Mouse (Mus musculus): ENCODE results near the gene Zhx3. TPM values are rescaled to one million over a fixed set of nuclear protein-coding genes. Genes with fewer than 3 reads are reported as not detected.

Zhx3 gene
- polyA plus RNA-seq, 1 experiment from 2014 or later, result 6.8 TPM

GRCm38 (mm10) chr2:160914656-160915055 is 41.9 kb upstream of the Zhx3 start:
- H3K4me2 ChIP-seq (ENCODE audit: low read length), result no peak overlapping the region
- peaks cover 50% of the 10 kb centered on the region for H3K27me3 ChIP-seq (ENCODE audit: control insufficient read depth, insufficient read depth, low read length)
- H3K9ac ChIP-seq (ENCODE audit: low read length), result no peak overlapping the region
- no peak overlapping the region for H3K4me3 ChIP-seq (ENCODE audit: control insufficient read depth in 1 of 2, insufficient read depth in 1 of 2, low read depth in 1 of 2, low read length in 2 of 2)
- H3K4me1 ChIP-seq (ENCODE audit: control insufficient read depth in 2 of 2, insufficient read depth in 2 of 2, low read length in 2 of 2), result peaks cover 10 to 20% of the 10 kb centered on the region in 2 experiments
- no peak for ATAC-seq (ENCODE audit: insufficient number of reproducible peaks, insufficient read depth, low FRiP score, low read depth)
- H3K27ac ChIP-seq (replicated peaks in 1 of 2; ENCODE audit: control insufficient read depth in 1 of 2, insufficient read depth in 1 of 2, low read depth in 2 of 2, low read length in 2 of 2), result no peak overlapping the region
- H3K9me3 ChIP-seq (ENCODE audit: control insufficient read depth, low read length), result no peaks in the 10 kb centered on the region
- H3K36me3 ChIP-seq (ENCODE audit: control insufficient read depth, insufficient read depth, low read length), result no peaks in the 10 kb centered on the region
- WGBS, result 74% methylated on average over 9 of the region's 9 CpGs

- Histone ChIP-seq H3K4me1 (ENCODE audit: control insufficient read depth in 2 of 2, insufficient read depth in 2 of 2, low read length in 2 of 2) (peaks cover 10 to 25% of the 10 kb centered on the region in 2 experiments), H3K4me3 (ENCODE audit: control insufficient read depth in 1 of 2, insufficient read depth in 1 of 2, low read depth in 1 of 2, low read length in 2 of 2) (peak within 1 kb of the TSS; percentile 54 to 55), H3K27ac (replicated peaks in 1 of 2; ENCODE audit: control insufficient read depth in 1 of 2, insufficient read depth in 1 of 2, low read depth in 2 of 2, low read length in 2 of 2) (no peak within 1 kb of the TSS), H3K4me2 (ENCODE audit: low read length) (peak within 1 kb of the TSS; percentile 96), H3K9me3 (ENCODE audit: control insufficient read depth, low read length) (no peaks in the 10 kb centered on the region), H3K36me3 (ENCODE audit: control insufficient read depth, insufficient read depth, low read length) (no peaks in the 10 kb centered on the region), H3K9ac (ENCODE audit: low read length) (peak within 1 kb of the TSS; percentile 67), H3K27me3 (ENCODE audit: control insufficient read depth, insufficient read depth, low read length) (peaks cover 68% of the 10 kb centered on the region)
- WGBS, result 1% methylated on average over 38 of the region's 46 CpGs
- peak; percentile 42; the same call in 1 of the 2 replicates for ATAC-seq (ENCODE audit: insufficient number of reproducible peaks, insufficient read depth, low FRiP score, low read depth)
Measured at GRCm38 (mm10) chr2:160912231-160912671, 39.5 kb upstream of the Zhx3 start, which contains the start of gene Emilin3. Gene Emilin3, minus strand, starts transcription at chr2:160912328.

GRCm38 (mm10) chr2:160911558-160912201 is 38.9 kb upstream of the Zhx3 start:
- WGBS, result 1% methylated on average over 49 of the region's 64 CpGs
- Histone ChIP-seq H3K9ac (ENCODE audit: low read length) (peak overlapping the region; percentile 67), H3K36me3 (ENCODE audit: control insufficient read depth, insufficient read depth, low read length) (no peaks in the 10 kb centered on the region), H3K4me3 (ENCODE audit: control insufficient read depth in 1 of 2, insufficient read depth in 1 of 2, low read depth in 1 of 2, low read length in 2 of 2) (peak overlapping the region; percentile 54 to 55), H3K4me1 (ENCODE audit: control insufficient read depth in 2 of 2, insufficient read depth in 2 of 2, low read length in 2 of 2) (peaks cover 10 to 25% of the 10 kb centered on the region in 2 experiments), H3K4me2 (ENCODE audit: low read length) (peak overlapping the region; percentile 96), H3K27me3 (ENCODE audit: control insufficient read depth, insufficient read depth, low read length) (peaks cover 68% of the 10 kb centered on the region), H3K27ac (replicated peaks in 1 of 2; ENCODE audit: control insufficient read depth in 1 of 2, insufficient read depth in 1 of 2, low read depth in 2 of 2, low read length in 2 of 2) (no peak overlapping the region), H3K9me3 (ENCODE audit: control insufficient read depth, low read length) (no peaks in the 10 kb centered on the region)
- 0 out of 2 replicates have a peak, but pooled peaks have one; percentile 5 for ATAC-seq (ENCODE audit: insufficient number of reproducible peaks, insufficient read depth, low FRiP score, low read depth)

GRCm38 (mm10) chr2:160910633-160911032 is 37.8 kb upstream of the Zhx3 start:
- Histone ChIP-seq H3K4me1 (ENCODE audit: control insufficient read depth in 2 of 2, insufficient read depth in 2 of 2, low read length in 2 of 2) (peaks cover 3 to 21% of the 10 kb centered on the region in 2 experiments), H3K27ac (replicated peaks in 1 of 2; ENCODE audit: control insufficient read depth in 1 of 2, insufficient read depth in 1 of 2, low read depth in 2 of 2, low read length in 2 of 2) (no peak overlapping the region), H3K4me2 (ENCODE audit: low read length) (no peak overlapping the region), H3K4me3 (ENCODE audit: control insufficient read depth in 1 of 2, insufficient read depth in 1 of 2, low read depth in 1 of 2, low read length in 2 of 2) (no peak overlapping the region), H3K36me3 (ENCODE audit: control insufficient read depth, insufficient read depth, low read length) (no peaks in the 10 kb centered on the region), H3K9ac (ENCODE audit: low read length) (no peak overlapping the region), H3K9me3 (ENCODE audit: control insufficient read depth, low read length) (no peaks in the 10 kb centered on the region), H3K27me3 (ENCODE audit: control insufficient read depth, insufficient read depth, low read length) (peaks cover 68% of the 10 kb centered on the region)
- no peak for ATAC-seq (ENCODE audit: insufficient number of reproducible peaks, insufficient read depth, low FRiP score, low read depth)
- WGBS, result 89% methylated on average over 5 of the region's 5 CpGs

- peaks cover 55% of the 10 kb centered on the region for H3K27me3 ChIP-seq (ENCODE audit: control insufficient read depth, insufficient read depth, low read length)
- WGBS, result 45% methylated on average over 18 of the region's 18 CpGs
- ATAC-seq (ENCODE audit: insufficient number of reproducible peaks, insufficient read depth, low FRiP score, low read depth), result no peak
Measured at GRCm38 (mm10) chr2:160908607-160909006, 35.8 kb upstream of the Zhx3 start.

GRCm38 (mm10) chr2:160906101-160906500 is 33.3 kb upstream of the Zhx3 start:
- no peak overlapping the region for H3K4me2 ChIP-seq (ENCODE audit: low read length)
- no peak overlapping the region for H3K27ac ChIP-seq (replicated peaks in 1 of 2; ENCODE audit: control insufficient read depth in 1 of 2, insufficient read depth in 1 of 2, low read depth in 2 of 2, low read length in 2 of 2)
- H3K4me1 ChIP-seq (ENCODE audit: control insufficient read depth in 2 of 2, insufficient read depth in 2 of 2, low read length in 2 of 2), result peaks cover 5 to 6% of the 10 kb centered on the region in 2 experiments; a peak in 3 of 4 replicates
- no peaks in the 10 kb centered on the region for H3K9me3 ChIP-seq (ENCODE audit: control insufficient read depth, low read length)
- H3K36me3 ChIP-seq (ENCODE audit: control insufficient read depth, insufficient read depth, low read length), result no peaks in the 10 kb centered on the region
- no peak overlapping the region for H3K4me3 ChIP-seq (ENCODE audit: control insufficient read depth in 1 of 2, insufficient read depth in 1 of 2, low read depth in 1 of 2, low read length in 2 of 2)
- peaks cover 33% of the 10 kb centered on the region for H3K27me3 ChIP-seq (ENCODE audit: control insufficient read depth, insufficient read depth, low read length)
- 72% methylated on average over 5 of the region's 5 CpGs for WGBS
- ATAC-seq (ENCODE audit: insufficient number of reproducible peaks, insufficient read depth, low FRiP score, low read depth), result no peak
- no peak overlapping the region for H3K9ac ChIP-seq (ENCODE audit: low read length)

More at GRCm38 (mm10) chr2:160908607-160909006, 35.8 kb upstream of the Zhx3 start:
- H3K9me3 ChIP-seq (ENCODE audit: control insufficient read depth, low read length), result no peaks in the 10 kb centered on the region
- H3K36me3 ChIP-seq (ENCODE audit: control insufficient read depth, insufficient read depth, low read length), result no peaks in the 10 kb centered on the region
- no peak overlapping the region for H3K9ac ChIP-seq (ENCODE audit: low read length)
- H3K4me1 ChIP-seq (ENCODE audit: control insufficient read depth in 2 of 2, insufficient read depth in 2 of 2, low read length in 2 of 2), result peaks cover 3 to 16% of the 10 kb centered on the region in 2 experiments; a peak in 3 of 4 replicates
- H3K27ac ChIP-seq (replicated peaks in 1 of 2; ENCODE audit: control insufficient read depth in 1 of 2, insufficient read depth in 1 of 2, low read depth in 2 of 2, low read length in 2 of 2), result no peak overlapping the region
- no peak overlapping the region for H3K4me3 ChIP-seq (ENCODE audit: control insufficient read depth in 1 of 2, insufficient read depth in 1 of 2, low read depth in 1 of 2, low read length in 2 of 2)
- H3K4me2 ChIP-seq (ENCODE audit: low read length), result no peak overlapping the region

GRCm38 (mm10) chr2:160905301-160905700 is 32.5 kb upstream of the Zhx3 start:
- Histone ChIP-seq H3K36me3 (ENCODE audit: control insufficient read depth, insufficient read depth, low read length) (no peaks in the 10 kb centered on the region), H3K4me3 (ENCODE audit: control insufficient read depth in 1 of 2, insufficient read depth in 1 of 2, low read depth in 1 of 2, low read length in 2 of 2) (no peak overlapping the region), H3K4me2 (ENCODE audit: low read length) (no peak overlapping the region), H3K27me3 (ENCODE audit: control insufficient read depth, insufficient read depth, low read length) (peaks cover 25% of the 10 kb centered on the region), H3K9me3 (ENCODE audit: control insufficient read depth, low read length) (no peaks in the 10 kb centered on the region), H3K9ac (ENCODE audit: low read length) (no peak overlapping the region), H3K4me1 (ENCODE audit: control insufficient read depth in 2 of 2, insufficient read depth in 2 of 2, low read length in 2 of 2) (peaks cover 5 to 6% of the 10 kb centered on the region in 2 experiments; a peak in 3 of 4 replicates), H3K27ac (replicated peaks in 1 of 2; ENCODE audit: control insufficient read depth in 1 of 2, insufficient read depth in 1 of 2, low read depth in 2 of 2, low read length in 2 of 2) (no peak overlapping the region)
- 92% methylated on average over 12 of the region's 12 CpGs for WGBS
- no peak for ATAC-seq (ENCODE audit: insufficient number of reproducible peaks, insufficient read depth, low FRiP score, low read depth)
